Mouse (Mus musculus): ENCODE data around the gene Psg23.
"Not testable (repeated sequence)": the region's sequence is repeated elsewhere in the genome, so short reads cannot be mapped to it uniquely, and the experiment has no call there.

The Psg23 gene

DNA sequence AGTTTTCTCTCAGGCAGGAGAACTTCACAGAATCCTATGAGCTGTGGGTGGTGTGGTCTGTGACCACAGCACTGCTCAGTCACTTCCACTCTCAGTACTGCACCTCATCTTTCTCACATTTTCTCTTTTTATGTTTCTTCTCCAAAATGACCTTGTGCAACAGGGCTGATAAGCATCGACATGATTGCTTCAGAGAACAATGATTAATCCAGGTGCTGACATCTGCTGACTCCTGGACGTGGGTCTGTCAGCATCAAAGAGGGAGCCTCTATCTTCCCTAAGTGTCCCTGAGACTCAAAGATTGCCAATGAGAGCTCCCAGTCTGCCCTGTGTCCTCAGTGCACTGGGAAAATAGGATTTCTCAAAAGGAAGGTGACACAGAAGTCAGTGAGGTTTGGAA is at the start of gene Psg23:
Gene Psg23, minus strand, starts transcription at position 101 of the 400 bp plus-strand sequence.
- DNase-seq (ENCODE audit: low spot score), result not testable (repeated sequence)

DNA sequence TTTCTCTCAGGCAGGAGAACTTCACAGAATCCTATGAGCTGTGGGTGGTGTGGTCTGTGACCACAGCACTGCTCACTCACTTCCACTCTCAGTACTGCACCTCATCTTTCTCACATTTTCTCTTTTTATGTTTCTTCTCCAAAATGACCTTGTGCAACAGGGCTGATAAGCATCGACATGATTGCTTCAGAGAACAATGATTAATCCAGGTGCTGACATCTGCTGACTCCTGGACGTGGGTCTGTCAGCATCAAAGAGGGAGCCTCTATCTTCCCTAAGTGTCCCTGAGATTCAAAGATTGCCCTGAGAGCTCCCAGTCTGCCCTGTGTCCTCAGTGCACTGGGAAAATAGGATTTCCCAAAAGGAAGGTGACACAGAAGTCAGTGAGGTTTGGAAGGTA is 40.3 kb upstream of the Psg23 start, which contains the start of gene Psg21:
Gene Psg21, minus strand, starts transcription at position 101 of the 400 bp plus-strand sequence.
- not testable (repeated sequence) for DNase-seq (ENCODE audit: low spot score)

- not testable (repeated sequence) for DNase-seq (ENCODE audit: low spot score)
Measured at GRCm38 (mm10) chr7:18626921-18627320, 10.6 kb upstream of the Psg23 start.

- no peak for DNase-seq (ENCODE audit: low spot score)
Measured at GRCm38 (mm10) chr7:18567205-18567604, 49.1 kb downstream of the Psg23 start, which contains the start of gene Psg27. Psg27 (minus strand) TSS chr7:18567305.

DNA sequence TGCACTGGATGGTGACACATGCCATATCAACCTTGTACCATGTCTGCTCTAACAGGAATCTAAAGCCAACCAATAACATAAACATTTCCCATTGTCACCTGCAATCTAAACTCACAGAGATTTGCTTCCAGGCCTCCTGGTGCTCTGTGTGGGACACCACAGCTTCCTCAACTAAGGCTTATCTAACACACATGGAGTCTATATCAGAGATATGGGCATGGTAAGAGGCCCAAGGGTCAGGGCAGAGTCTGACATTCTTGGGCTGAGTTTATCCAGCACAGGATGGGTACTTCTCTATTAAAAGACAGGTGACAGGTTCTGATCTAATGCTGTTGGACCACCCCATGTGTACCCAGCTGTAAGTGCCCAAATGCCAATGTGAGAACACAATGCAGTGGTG is 56.5 kb downstream of the Psg23 start:
- no peak for DNase-seq (ENCODE audit: low spot score)

Measured in lung, postnatal 25 days (tissue).